Mouse (Mus musculus) spleen, adult 12 weeks (tissue): Measurements from ENCODE around the gene Tom1l2.

Experiments
- DNase-seq: peaks from one replicate; pipeline ENCODE4 v3.0.0; 2022; ENCODE audit warnings: low spot score

Tom1l2 gene

GRCm38 (mm10) chr11:60352559-60353411 is at the start of gene Tom1l2, which contains the start of gene Drc3:
Gene Tom1l2, minus strand, starts transcription at chr11:60352905.
Gene Drc3, plus strand, starts transcription at chr11:60353329.
- peak; percentile 97 for DNase-seq

- DNase-seq, result no peak
Observed at GRCm38 (mm10) chr11:60397172-60397571, 44.5 kb upstream of the Tom1l2 start.

- no peak for DNase-seq
Observed at GRCm38 (mm10) chr11:60396546-60396945, 43.8 kb upstream of the Tom1l2 start.

- DNase-seq, result no peak
Observed at GRCm38 (mm10) chr11:60391346-60391745, 38.6 kb upstream of the Tom1l2 start.

- DNase-seq, result no peak
Observed at GRCm38 (mm10) chr11:60387944-60388343, 35.2 kb upstream of the Tom1l2 start.

GRCm38 (mm10) chr11:60385946-60386345 is 33.2 kb upstream of the Tom1l2 start:
- DNase-seq, result no peak

- no peak for DNase-seq
Observed at GRCm38 (mm10) chr11:60384762-60385421, 32.2 kb upstream of the Tom1l2 start.

- no peak for DNase-seq
Observed at GRCm38 (mm10) chr11:60383518-60383917, 30.8 kb upstream of the Tom1l2 start.

- no peak for DNase-seq
Observed at GRCm38 (mm10) chr11:60374481-60374880, 21.8 kb upstream of the Tom1l2 start.

GRCm38 (mm10) chr11:60370431-60370830 is 17.7 kb upstream of the Tom1l2 start:
- no peak for DNase-seq

- no peak for DNase-seq
Observed at GRCm38 (mm10) chr11:60369448-60369847, 16.7 kb upstream of the Tom1l2 start.

GRCm38 (mm10) chr11:60368909-60369308 is 16.2 kb upstream of the Tom1l2 start:
- DNase-seq, result no peak

GRCm38 (mm10) chr11:60367256-60367655 is 14.6 kb upstream of the Tom1l2 start:
- DNase-seq, result no peak

GRCm38 (mm10) chr11:60366239-60367019 is 13.7 kb upstream of the Tom1l2 start:
- DNase-seq, result no peak

- no peak for DNase-seq
Observed at GRCm38 (mm10) chr11:60360631-60361201, 8.0 kb upstream of the Tom1l2 start.

- DNase-seq, result no peak
Observed at GRCm38 (mm10) chr11:60359936-60360335, 7.2 kb upstream of the Tom1l2 start.

- no peak for DNase-seq
Observed at GRCm38 (mm10) chr11:60359138-60359537, 6.4 kb upstream of the Tom1l2 start.

GRCm38 (mm10) chr11:60358548-60358947 is 5.8 kb upstream of the Tom1l2 start:
- DNase-seq, result no peak

- no peak for DNase-seq
Observed at GRCm38 (mm10) chr11:60357116-60357515, 4.4 kb upstream of the Tom1l2 start.

- no peak for DNase-seq
Observed at GRCm38 (mm10) chr11:60355952-60356351, 3.2 kb upstream of the Tom1l2 start.

GRCm38 (mm10) chr11:60351925-60352371 is 757 bp downstream of the Tom1l2 start:
- DNase-seq, result no peak

- DNase-seq, result no peak
Observed at GRCm38 (mm10) chr11:60351388-60351787, 1.3 kb downstream of the Tom1l2 start.
